In genomic region chr6:99484197-99484725, GRCm38 (mm10) we compare ENCODE assay signal across 9 mouse cellular contexts. TPM values are rescaled to one million over a fixed set of nuclear protein-coding genes. Genes with fewer than 3 reads are reported as not detected.
DNase-seq lines count a peak whose midpoint lies in the region; ATAC-seq lines count a peak whose summit lies in the region.
"Had no signal": no experiment of that assay in that cellular context is flagged by ENCODE, and none has a peak within 500 bp of the region (broad histone marks: within the 10 kb centered on the region; RNA-seq: fewer than 3 reads in every experiment).

No protein-coding gene starts in this region.

- intact Hi-C loops in heart, postnatal 14 days (cut with DNase I): loop anchor here (2.0 kb wide), 1 partner anchor 37 kb away; no protein-coding TSS in a partner anchor

- no peaks in the 10 kb centered on the region for H3K9me3 ChIP-seq in heart, embryonic 15.5 days (replicated peaks)
- no peaks in the 10 kb centered on the region; the same call in 1 of the 2 replicates for H3K9me3 ChIP-seq in embryonic facial prominence, embryonic 13.5 days
- no peaks in the 10 kb centered on the region for H3K9me3 ChIP-seq in limb, embryonic 11.5 days (ENCODE audit: control insufficient read depth, low read length)

- WGBS in heart, embryonic 15.5 days: 70% methylated on average over 7 of the region's 7 CpGs
- WGBS in embryonic facial prominence, embryonic 13.5 days: 64% methylated on average over 7 of the region's 7 CpGs
- WGBS in limb, embryonic 11.5 days: 59% methylated on average over 7 of the region's 7 CpGs

- H3K4me3 ChIP-seq in heart, embryonic 15.5 days: no peak overlapping the region
- no peak overlapping the region for H3K4me3 ChIP-seq in embryonic facial prominence, embryonic 13.5 days
- H3K4me3 ChIP-seq in limb, embryonic 11.5 days (ENCODE audit: low read depth, low read length): no peak overlapping the region

- H3K9ac ChIP-seq in heart, embryonic 15.5 days: no peak overlapping the region
- H3K9ac ChIP-seq in embryonic facial prominence, embryonic 13.5 days: no peak overlapping the region
- no peak overlapping the region for H3K9ac ChIP-seq in limb, embryonic 11.5 days (ENCODE audit: low read length)

- ATAC-seq in heart, embryonic 15.5 days (replicated peaks; ENCODE audit: insufficient number of reproducible peaks, insufficient read depth, low FRiP score, low read depth): no peak
- no peak for ATAC-seq in embryonic facial prominence, embryonic 13.5 days (ENCODE audit: insufficient number of reproducible peaks, insufficient read depth, low FRiP score, low TSS enrichment, low read depth)
- no peak for ATAC-seq in limb, embryonic 11.5 days (ENCODE audit: insufficient number of reproducible peaks, low FRiP score, low TSS enrichment, low read depth)

- H3K4me1 ChIP-seq in heart, embryonic 15.5 days (replicated peaks): peaks cover 26% of the 10 kb centered on the region
- H3K4me1 ChIP-seq in embryonic facial prominence, embryonic 13.5 days: peaks cover 41% of the 10 kb centered on the region
- H3K4me1 ChIP-seq in limb, embryonic 11.5 days (ENCODE audit: control insufficient read depth, insufficient read depth, low read length): peaks cover 28% of the 10 kb centered on the region

- H3K4me2 ChIP-seq in heart, embryonic 15.5 days: peak overlapping the region; percentile 67; the same call in 1 of the 2 replicates
- peak overlapping the region; percentile 55; the same call in 1 of the 2 replicates for H3K4me2 ChIP-seq in embryonic facial prominence, embryonic 13.5 days
- H3K4me2 ChIP-seq in limb, embryonic 11.5 days (ENCODE audit: low read depth, severe bottlenecking): no peak overlapping the region

- H3K27ac ChIP-seq in heart, embryonic 15.5 days: peak overlapping the region; percentile 97
- H3K27ac ChIP-seq in embryonic facial prominence, embryonic 13.5 days: 0 out of 2 replicates have a peak overlapping the region, but pooled peaks have one; percentile 18
- H3K27ac ChIP-seq in limb, embryonic 11.5 days (replicated peaks; ENCODE audit: low read depth, low read length): peak overlapping the region; percentile 52; the same call in 1 of the 2 replicates

- no peak for DNase-seq in heart, postnatal 14 days
- DNase-seq in 3T3-L1 (ENCODE audit: low read depth, low spot score): peak; percentile 65
- DNase-seq in limb, embryonic 11.5 days (ENCODE audit: low spot score): no peak
- no peak for DNase-seq in spleen, adult 12 weeks (ENCODE audit: low spot score)
- no peak for DNase-seq in left cerebral cortex, adult 8-10 months (ENCODE audit: low spot score in 2 of 2)
- DNase-seq in frontal cortex, postnatal 14 days (ENCODE audit: low spot score in 2 of 2): no peak
- DNase-seq: cerebellum, postnatal 14 days had no signal

- H3K36me3 ChIP-seq in heart, embryonic 15.5 days: no peaks in the 10 kb centered on the region
- H3K36me3 ChIP-seq in embryonic facial prominence, embryonic 13.5 days: no peaks in the 10 kb centered on the region
- no peaks in the 10 kb centered on the region for H3K36me3 ChIP-seq in limb, embryonic 11.5 days (ENCODE audit: control insufficient read depth, insufficient read depth, low read length)

- H3K27me3 ChIP-seq in heart, embryonic 15.5 days: no peaks in the 10 kb centered on the region
- H3K27me3 ChIP-seq in embryonic facial prominence, embryonic 13.5 days: no peaks in the 10 kb centered on the region
- H3K27me3 ChIP-seq in limb, embryonic 11.5 days (ENCODE audit: control insufficient read depth, insufficient read depth, low read length): no peaks in the 10 kb centered on the region

RNA-seq across cellular contexts. Expression of gene Foxp1, which starts 38.3 kb away (rescaled TPM):
- polyA plus RNA-seq in heart, embryonic 15.5 days (2015; fragmentation: Nextera tagmentation; extraction: Ambion mirVana): 66.8 and 77.5 TPM in 2 replicates
- 10 to 100 TPM; 38.5 to 53.2 TPM for total RNA-seq in heart, postnatal 14 days (2021)
- polyA plus RNA-seq in embryonic facial prominence, embryonic 13.5 days (2015; fragmentation: Nextera tagmentation; extraction: Ambion mirVana): 66.7 TPM in 2 replicates
- 65.4 and 79.5 TPM in 2 replicates for polyA plus RNA-seq in limb, embryonic 11.5 days (2014; fragmentation: Nextera tagmentation; extraction: Ambion mirVana)
- total RNA-seq in left cerebral cortex, adult 8-10 months (2022): 100 to 1,000 TPM; 143 to 189 (median 162) TPM

Comparison
In these comparisons a context has a peak if more than half of its experiments do, and no peak if none do; other contexts are left out.
1. H3K27ac ChIP-seq: peak in every context shown above with its lines; median percentile 97 in heart, embryonic 15.5 days; 52 in limb, embryonic 11.5 days; 18 in embryonic facial prominence, embryonic 13.5 days.